Mouse (Mus musculus) liver, embryonic 14.5 days (tissue): Measurements from ENCODE around the gene Nipa2.

Experiments
- CTCF ChIP-seq: IDR thresholded peaks from 2 replicates; pipeline ENCODE4 v1.5.1; 2016; ENCODE audit warnings: antibody characterized with exemption, low read depth, control low read depth
- EP300 ChIP-seq: IDR thresholded peaks from 2 replicates; pipeline ENCODE4 v1.6.1; 2016; ENCODE audit warnings: antibody characterized with exemption, low read depth

DNA sequence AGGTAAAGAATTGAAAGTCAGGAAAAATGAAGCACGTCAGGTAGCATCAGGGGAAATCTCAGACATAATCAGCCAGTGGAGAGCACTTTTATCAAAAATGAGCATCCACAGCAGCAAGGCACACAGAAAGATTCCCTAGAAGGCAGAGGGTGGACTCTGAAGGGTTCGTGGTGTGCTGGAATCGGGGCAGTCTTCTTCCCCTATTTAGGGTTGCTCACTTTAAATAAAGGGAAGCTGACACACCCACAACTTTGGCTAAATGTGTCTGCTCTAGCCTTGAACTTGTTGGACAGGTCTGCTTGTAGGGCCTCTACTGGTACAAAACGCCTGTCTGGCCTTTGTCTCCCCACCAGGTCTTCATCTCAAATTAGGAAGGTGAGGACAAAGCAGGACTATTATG lies 73.7 kb downstream of the Nipa2 start:
- TF ChIP-seq CTCF (no peak), EP300 (no peak)
